Mouse (Mus musculus) heart, postnatal 0 days (tissue): ENCODE measurements around the gene Nacad. TPM values are rescaled to one million over a fixed set of nuclear protein-coding genes. Genes with fewer than 3 reads are reported as not detected.

ENCODE experiments used
- ATAC-seq: fragments of 200-750 bp; cut with Nextera tagmentation; 2 replicates; pipeline ENCODE4 v1.8.0; 2017; ENCODE audit warnings: low read depth, moderate number of reproducible peaks, moderate library complexity; ENCODE audit not compliant: insufficient read depth
- DNase-seq: peaks from one replicate; pipeline ENCODE4 v3.0.0-alpha.2; 2016; ENCODE audit warnings: low spot score
- H3K27ac ChIP-seq: fragments of 300-500 bp; sonication (generic); 2 replicates; pipeline ENCODE4 v1.5.1; 2014; ENCODE audit warnings: low read depth, mild to moderate bottlenecking
- H3K27me3 ChIP-seq: fragments of 300-500 bp; sonication (generic); 2 replicates; pipeline ENCODE4 v1.6.1; 2014; ENCODE audit warnings: low read length, mixed read lengths; ENCODE audit not compliant: control insufficient read depth, insufficient read depth
- H3K36me3 ChIP-seq: fragments of 300-500 bp; sonication (generic); replicated peaks from 2 replicates; pipeline ENCODE4 v1.6.1; 2014; ENCODE audit warnings: low read length, mixed read lengths; ENCODE audit not compliant: control insufficient read depth, insufficient read depth
- H3K4me1 ChIP-seq: fragments of 300-500 bp; sonication (generic); 2 replicates; pipeline ENCODE4 v1.6.1; 2014; ENCODE audit warnings: antibody characterized with exemption; ENCODE audit not compliant: control insufficient read depth, insufficient read depth
- H3K4me2 ChIP-seq: fragments of 300-500 bp; sonication (generic); 2 replicates; pipeline ENCODE4 v1.6.1; 2014; ENCODE audit warnings: low read depth, mild to moderate bottlenecking, low read length, moderate library complexity
- H3K4me3 ChIP-seq: fragments of 300-500 bp; sonication (generic); 2 replicates; pipeline ENCODE4 v1.5.1; 2014; ENCODE audit warnings: low read depth, low read length
- H3K9ac ChIP-seq: fragments of 300-500 bp; sonication (generic); replicated peaks from 2 replicates; pipeline ENCODE4 v1.6.1; 2014; ENCODE audit warnings: low read depth, low read length, mixed read lengths
- H3K9me3 ChIP-seq: fragments of 300-500 bp; sonication (generic); replicated peaks from 2 replicates; pipeline ENCODE4 v1.6.1; 2016; ENCODE audit warnings: low read length; ENCODE audit not compliant: control insufficient read depth
- CTCF ChIP-seq: IDR thresholded peaks from 2 replicates; pipeline ENCODE4 v1.5.1; 2016; ENCODE audit warnings: antibody characterized with exemption, control low read depth, low read depth
- EP300 ChIP-seq: IDR thresholded peaks from 2 replicates; pipeline ENCODE4 v1.6.1; 2016; ENCODE audit warnings: antibody characterized with exemption, low read depth
- WGBS: fragments of 180-500 bp; shearing (Covaris S2); extraction: QIAGEN DNeasy Blood & Tissue Kit; methylation state at CpG from one replicate; pipeline ENCODE4 v1.1.7; 2014; 5-methylcytosine and 5-hydroxymethylcytosine counted together
- polyA plus RNA-seq: library from polyadenylated mRNA; unstranded; fragments of >200 nt; fragmentation: Nextera tagmentation; extraction: Ambion mirVana; gene quantifications from 2 replicates; pipeline ENCODE4 v1.2.1, GENCODE M21; 2015
- total RNA-seq: library from RNA; depleted of rRNA; stranded (reverse); fragments of >200 nt; gene quantifications from 2 replicates; pipeline ENCODE4 v1.2.3, GENCODE M21; 2014; ENCODE audit warnings: low replicate concordance

Nacad gene
- total and polyA plus RNA-seq, 2 experiments from 2014 or later = 0.95 to 1.2 TPM

DNA sequence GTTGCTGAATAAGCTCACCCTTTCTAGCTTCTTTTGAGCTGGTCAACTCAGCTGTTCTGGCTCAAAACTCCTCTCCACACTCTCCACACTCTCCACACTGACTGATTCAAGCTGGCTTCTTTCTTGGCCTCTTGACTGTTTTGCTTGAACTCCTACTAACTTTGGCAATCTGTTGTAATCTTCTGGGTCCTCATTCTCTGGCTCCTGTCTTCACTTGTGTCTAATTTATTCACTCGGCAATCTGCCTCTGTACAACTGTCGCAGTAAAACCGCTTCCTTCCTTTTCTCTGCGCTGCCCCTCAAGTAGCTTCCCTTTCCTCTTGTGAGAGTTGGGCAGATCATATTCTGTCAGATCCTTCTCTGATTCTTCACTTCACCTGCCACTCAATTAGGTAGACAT, 21.9 kb upstream of the Nacad start:
- Histone ChIP-seq H3K9me3 (no peaks in the 10 kb centered on the region), H3K4me2 (no peak overlapping the region), H3K27ac (peak overlapping the region; percentile 26; the same call in 1 of the 2 replicates), H3K4me3 (no peak overlapping the region), H3K27me3 (no peaks in the 10 kb centered on the region), H3K36me3 (peaks cover 21% of the 10 kb centered on the region), H3K9ac (no peak overlapping the region), H3K4me1 (peaks cover 24% of the 10 kb centered on the region)
- DNase-seq (no peak), ATAC-seq (no peak)
- WGBS = 71% methylated on average over 4 of the region's 4 CpGs
- no peak for TF ChIP-seq CTCF

DNA sequence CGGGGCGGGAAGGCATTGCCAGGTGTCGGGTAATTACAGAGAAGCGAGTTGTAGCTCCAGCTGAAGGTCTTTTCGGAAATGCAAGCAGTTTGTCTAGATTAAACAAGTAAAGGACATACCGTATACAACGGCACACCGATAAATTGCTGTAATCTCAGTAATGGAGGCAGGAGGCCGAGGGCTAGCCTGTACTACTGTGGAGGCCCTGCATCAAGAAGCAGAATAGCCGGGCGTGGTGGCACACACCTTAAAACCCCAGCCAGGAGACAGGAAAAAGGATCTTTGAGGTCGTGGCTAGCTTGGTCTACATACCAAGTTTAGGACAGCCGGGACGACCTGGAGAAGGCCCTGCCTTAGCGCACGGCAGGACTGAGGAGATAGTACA, 20.5 kb upstream of the Nacad start:
- H3K4me3 ChIP-seq = peak overlapping the region; percentile 84
- no peaks in the 10 kb centered on the region for H3K9me3 ChIP-seq
- H3K27me3 ChIP-seq = no peaks in the 10 kb centered on the region
- peak overlapping the region; percentile 84 for H3K9ac ChIP-seq
- H3K4me2 ChIP-seq = peak overlapping the region; percentile 91
- H3K4me1 ChIP-seq = peaks cover 24% of the 10 kb centered on the region
- peak overlapping the region; percentile 96 for H3K27ac ChIP-seq
- H3K36me3 ChIP-seq = peaks cover 35% of the 10 kb centered on the region
- no peak for DNase-seq
- TF ChIP-seq EP300 = no peak
- no peak for TF ChIP-seq CTCF
- no peak for ATAC-seq
- WGBS = 11% methylated on average over 16 of the region's 16 CpGs

- peak within 1 kb of the TSS; percentile 84 for H3K9ac ChIP-seq
- under 1% methylated on average over 65 of the region's 66 CpGs for WGBS
- ATAC-seq (peak; percentile 93), DNase-seq (peak; percentile 94)
- H3K9me3 ChIP-seq = no peaks in the 10 kb centered on the region
- H3K4me2 ChIP-seq = peak within 1 kb of the TSS; percentile 91
- H3K36me3 ChIP-seq = peaks cover 41% of the 10 kb centered on the region
- peak within 1 kb of the TSS; percentile 96 for H3K27ac ChIP-seq
- TF ChIP-seq EP300 (peak; percentile 90), CTCF (no peak)
- H3K4me3 ChIP-seq = peak within 1 kb of the TSS; percentile 84
- no peaks in the 10 kb centered on the region for H3K27me3 ChIP-seq
- H3K4me1 ChIP-seq = peaks cover 24% of the 10 kb centered on the region
These were observed 19.9 kb upstream of the Nacad start, which contains the start of gene Tbrg4 for GRCm38 (mm10) chr11:6625478-6626387. Tbrg4 (minus strand) TSS chr11:6626067.

DNA sequence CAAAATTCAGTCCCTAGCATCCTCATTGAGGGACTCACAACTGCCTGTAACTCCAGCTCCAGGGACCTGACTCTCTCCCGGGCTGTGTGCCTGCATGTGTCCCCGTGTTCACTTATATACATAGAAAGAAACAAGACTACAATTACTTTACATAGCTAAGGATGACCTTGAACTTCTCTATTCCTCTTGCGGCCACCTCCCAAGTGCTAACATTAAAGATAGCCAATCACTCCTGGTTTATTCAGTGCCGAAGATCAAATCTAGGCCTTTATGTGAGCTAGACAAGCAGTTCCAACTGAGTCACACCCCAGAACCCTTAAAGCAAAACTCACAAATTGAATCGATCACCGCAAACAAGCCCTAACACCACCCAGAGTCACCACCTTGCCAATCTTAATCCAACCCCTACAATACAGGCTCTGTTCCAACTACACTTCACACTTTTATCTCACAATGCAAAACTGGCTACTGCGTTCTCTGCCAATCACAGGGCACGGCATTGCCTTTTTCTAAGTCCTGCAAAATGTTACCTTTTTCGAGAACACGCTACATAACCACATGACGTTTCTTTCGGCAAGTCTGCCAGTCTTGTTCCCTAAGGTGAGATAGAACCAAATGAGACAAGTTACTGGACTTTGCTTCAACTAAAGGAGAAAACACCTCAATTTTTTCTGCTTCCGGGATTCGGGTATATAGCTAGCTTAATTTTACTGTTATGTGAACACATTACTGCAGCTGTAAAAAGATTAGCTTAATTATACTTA, 18.9 kb upstream of the Nacad start:
- TF ChIP-seq CTCF = no peak
- TF ChIP-seq EP300 = no peak
- peak overlapping the region; percentile 30; the same call in 1 of the 2 replicates for H3K27ac ChIP-seq
- H3K9ac ChIP-seq = peak overlapping the region; percentile 84
- WGBS = 34% methylated on average over 14 of the region's 14 CpGs
- DNase-seq = peak; percentile 20
- H3K27me3 ChIP-seq = no peaks in the 10 kb centered on the region
- H3K4me1 ChIP-seq = peaks cover 24% of the 10 kb centered on the region
- no peak for ATAC-seq
- peaks cover 51% of the 10 kb centered on the region for H3K36me3 ChIP-seq
- peak overlapping the region; percentile 91 for H3K4me2 ChIP-seq
- H3K4me3 ChIP-seq = peak overlapping the region; percentile 84
- H3K9me3 ChIP-seq = no peaks in the 10 kb centered on the region

- DNase-seq (no peak), ATAC-seq (no peak)
- peaks cover 62% of the 10 kb centered on the region for H3K36me3 ChIP-seq
- H3K27me3 ChIP-seq = no peaks in the 10 kb centered on the region
- no peak overlapping the region for H3K9ac ChIP-seq
- peak overlapping the region; percentile 84 for H3K4me3 ChIP-seq
- H3K4me1 ChIP-seq = peaks cover 24% of the 10 kb centered on the region
- TF ChIP-seq CTCF (no peak), EP300 (no peak)
- no peaks in the 10 kb centered on the region for H3K9me3 ChIP-seq
- H3K27ac ChIP-seq = no peak overlapping the region
- H3K4me2 ChIP-seq = peak overlapping the region; percentile 91
- 75% methylated on average over 10 of the region's 10 CpGs for WGBS
These were observed 17.9 kb upstream of the Nacad start for GRCm38 (mm10) chr11:6623704-6624103.
